Mouse (Mus musculus): Measurements from ENCODE around the gene Serpinb6e.

DNA sequence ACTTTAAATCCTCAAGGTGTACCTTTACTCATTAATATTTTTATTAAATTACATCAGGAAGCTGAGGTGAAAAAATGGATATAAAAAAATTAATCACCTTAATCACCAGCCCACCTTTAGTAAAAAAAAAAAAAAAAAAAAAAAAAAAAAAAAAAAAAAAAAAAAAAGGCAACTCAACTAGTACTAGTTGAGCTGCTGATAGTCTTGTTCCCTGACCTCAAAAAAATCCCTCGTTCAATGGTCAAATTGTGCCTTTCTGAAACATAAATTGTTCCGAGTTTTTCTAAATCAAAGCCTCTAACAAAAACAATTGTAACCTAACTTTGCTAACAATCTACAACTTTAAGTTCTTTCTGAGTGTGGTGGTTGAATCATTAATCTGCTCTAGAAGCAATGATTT is 12.5 kb downstream of the Serpinb6e start:
- TF ChIP-seq CTCF (IDR thresholded peaks at IDR 0.05; ENCODE audit: low read depth) = no peak
- no peak for TF ChIP-seq EP300 (IDR thresholded peaks at IDR 0.05; ENCODE audit: low read depth)
